Mouse (Mus musculus): ENCODE data around the gene Ptprt. TPM values are rescaled to one million over a fixed set of nuclear protein-coding genes. Genes with fewer than 3 reads are reported as not detected.

Gene Ptprt
- polyA plus RNA-seq, 1 experiment from 2014 or later, result 14.0 TPM

DNA sequence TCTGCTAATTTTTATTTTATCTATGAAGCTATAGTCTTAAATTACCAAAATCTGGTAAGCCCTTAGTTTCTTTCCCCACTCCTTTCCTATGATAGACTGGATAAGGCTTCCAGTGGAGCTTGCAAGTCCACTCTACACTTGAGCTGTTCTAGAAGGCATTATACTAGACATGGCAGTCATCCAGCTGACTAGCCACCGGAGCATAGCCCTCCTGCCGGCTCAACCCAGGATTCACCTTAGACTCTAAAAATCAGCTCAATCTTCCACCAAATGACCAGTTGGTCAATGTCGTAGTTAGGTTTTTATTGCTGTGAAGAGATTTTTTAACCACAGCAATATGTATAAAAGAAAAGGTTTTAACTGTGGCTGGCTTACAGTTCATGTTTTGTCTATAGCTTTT, 608.1 kb downstream of the Ptprt start:
- ATAC-seq (ENCODE audit: low FRiP score), result no peak
- H3K9me3 ChIP-seq (replicated peaks), result no peaks in the 10 kb centered on the region
- no peak overlapping the region for H3K4me2 ChIP-seq
- H3K27ac ChIP-seq (replicated peaks), result no peak overlapping the region
- no peaks in the 10 kb centered on the region for H3K27me3 ChIP-seq (replicated peaks)
- H3K36me3 ChIP-seq, result no peaks in the 10 kb centered on the region
- H3K4me1 ChIP-seq, result no peaks in the 10 kb centered on the region
- H3K9ac ChIP-seq (replicated peaks), result no peak overlapping the region
- WGBS, result 87% methylated on average over 3 of the region's 3 CpGs
- H3K4me3 ChIP-seq (replicated peaks), result no peak overlapping the region

DNA sequence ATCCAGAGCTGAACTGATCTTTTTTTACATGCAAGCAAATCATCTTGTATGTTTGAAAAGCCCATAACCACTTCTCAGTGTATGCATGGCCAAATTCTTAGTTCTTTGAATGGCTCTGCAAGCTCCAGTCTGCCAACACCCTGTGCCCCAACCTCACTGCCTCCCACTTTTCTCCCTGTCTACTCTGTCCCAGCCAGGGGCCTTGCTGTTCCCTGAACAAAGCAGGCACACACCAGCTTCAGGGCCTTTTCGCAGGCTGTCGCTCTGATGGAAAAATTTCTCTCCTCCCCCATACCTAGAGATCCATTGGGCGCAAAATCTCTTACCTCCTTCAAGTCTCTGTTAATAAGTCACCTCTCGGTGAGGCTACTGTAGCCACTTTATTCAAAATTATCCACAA, 610.7 kb downstream of the Ptprt start:
- Histone ChIP-seq H3K4me1 (no peaks in the 10 kb centered on the region), H3K4me3 (replicated peaks) (no peak overlapping the region), H3K27ac (replicated peaks) (no peak overlapping the region), H3K36me3 (no peaks in the 10 kb centered on the region), H3K9me3 (replicated peaks) (no peaks in the 10 kb centered on the region), H3K27me3 (replicated peaks) (no peaks in the 10 kb centered on the region), H3K4me2 (no peak overlapping the region), H3K9ac (replicated peaks) (no peak overlapping the region)
- WGBS, result 86% methylated on average over 4 of the region's 4 CpGs
- no peak for ATAC-seq (ENCODE audit: low FRiP score)

DNA sequence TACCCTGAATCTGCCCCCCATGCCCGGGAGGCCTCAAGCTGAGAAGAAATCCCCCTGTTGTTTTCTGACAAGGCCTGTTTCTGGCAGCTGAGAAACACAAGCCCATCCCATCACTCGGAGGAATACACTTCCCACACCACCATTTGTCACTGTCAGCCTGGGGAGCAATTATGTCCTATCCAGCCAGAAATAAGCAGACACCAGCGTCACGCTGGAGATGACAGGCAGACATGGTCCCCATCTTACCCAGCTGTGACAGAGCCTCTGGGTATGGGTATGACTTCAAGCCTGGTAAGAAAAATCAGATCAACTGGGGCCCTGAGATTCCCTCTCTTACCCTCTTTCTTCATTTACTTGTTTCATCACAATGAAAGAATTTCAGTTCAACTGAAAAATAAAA, 625.3 kb downstream of the Ptprt start:
- Histone ChIP-seq H3K4me2 (no peak overlapping the region), H3K36me3 (no peaks in the 10 kb centered on the region), H3K4me3 (replicated peaks) (no peak overlapping the region), H3K27me3 (replicated peaks) (no peaks in the 10 kb centered on the region), H3K27ac (replicated peaks) (no peak overlapping the region), H3K9me3 (replicated peaks) (no peaks in the 10 kb centered on the region), H3K9ac (replicated peaks) (no peak overlapping the region), H3K4me1 (no peaks in the 10 kb centered on the region)
- ATAC-seq (ENCODE audit: low FRiP score), result no peak
- WGBS, result 48% methylated on average over 4 of the region's 4 CpGs

DNA sequence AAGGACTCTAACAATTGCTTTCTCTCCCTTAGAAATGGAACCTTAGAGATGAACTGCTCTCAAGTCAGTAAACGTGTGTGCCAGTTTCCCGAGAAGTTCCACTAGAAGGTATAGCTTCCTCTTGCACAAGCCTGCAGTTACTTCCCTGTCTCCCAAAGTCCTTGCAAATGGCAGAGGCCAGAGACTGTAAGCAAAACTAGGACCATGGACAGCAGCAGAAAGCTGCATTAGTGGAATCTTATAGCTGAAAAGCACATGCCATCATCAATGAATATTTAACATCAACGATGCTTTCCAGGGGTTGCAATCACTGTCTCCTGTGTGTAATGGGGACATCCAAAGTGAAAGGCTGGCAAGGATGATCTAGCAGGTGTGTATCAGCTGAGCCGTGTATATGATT, 629.3 kb downstream of the Ptprt start:
- no peaks in the 10 kb centered on the region for H3K9me3 ChIP-seq (replicated peaks)
- H3K4me1 ChIP-seq, result peaks cover 5% of the 10 kb centered on the region; the same call in 1 of the 2 replicates
- H3K4me2 ChIP-seq, result no peak overlapping the region
- H3K27me3 ChIP-seq (replicated peaks), result no peaks in the 10 kb centered on the region
- H3K4me3 ChIP-seq (replicated peaks), result no peak overlapping the region
- no peak overlapping the region for H3K9ac ChIP-seq (replicated peaks)
- no peak overlapping the region for H3K27ac ChIP-seq (replicated peaks)
- no peak for ATAC-seq (ENCODE audit: low FRiP score)
- no peaks in the 10 kb centered on the region for H3K36me3 ChIP-seq
- 70% methylated on average over 4 of the region's 4 CpGs for WGBS

DNA sequence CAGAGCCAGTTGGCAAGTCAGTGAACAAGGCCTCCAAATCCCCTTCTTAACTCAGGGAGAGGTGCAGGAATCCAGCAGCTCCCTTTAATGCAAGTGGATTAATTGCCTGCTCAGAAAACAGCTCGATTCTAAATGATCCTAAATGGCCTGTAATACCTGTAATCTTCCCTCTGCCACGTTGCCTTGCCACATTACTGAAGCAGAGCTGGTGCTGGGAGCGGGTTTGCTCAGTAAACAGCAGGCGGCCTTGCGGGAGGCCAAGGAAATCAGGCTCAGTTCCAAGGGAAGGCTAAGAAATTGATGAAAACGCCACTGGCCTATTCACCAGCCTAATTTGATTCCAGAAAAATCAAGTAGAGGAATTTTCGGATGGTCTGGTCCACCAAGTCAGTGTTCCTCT, 659.9 kb downstream of the Ptprt start:
- Histone ChIP-seq H3K4me3 (replicated peaks) (no peak overlapping the region), H3K36me3 (no peaks in the 10 kb centered on the region), H3K27ac (replicated peaks) (peak overlapping the region; percentile 39; the same call in 1 of the 2 replicates), H3K9ac (replicated peaks) (no peak overlapping the region), H3K4me2 (no peak overlapping the region), H3K27me3 (replicated peaks) (no peaks in the 10 kb centered on the region), H3K4me1 (peaks cover 7% of the 10 kb centered on the region; the same call in 1 of the 2 replicates), H3K9me3 (replicated peaks) (no peaks in the 10 kb centered on the region)
- WGBS, result 44% methylated on average over 7 of the region's 7 CpGs
- no peak for ATAC-seq (ENCODE audit: low FRiP score)

GRCm38 (mm10) chr2:161982311-161982710, 678.6 kb downstream of the Ptprt start:
- H3K27me3 ChIP-seq (replicated peaks), result no peaks in the 10 kb centered on the region
- H3K27ac ChIP-seq (replicated peaks), result no peak overlapping the region
- H3K36me3 ChIP-seq, result no peaks in the 10 kb centered on the region
- no peak overlapping the region for H3K4me2 ChIP-seq
- WGBS, result 76% methylated on average over 3 of the region's 3 CpGs
- H3K9me3 ChIP-seq (replicated peaks), result no peaks in the 10 kb centered on the region
- no peaks in the 10 kb centered on the region for H3K4me1 ChIP-seq
- ATAC-seq (ENCODE audit: low FRiP score), result no peak
- no peak overlapping the region for H3K4me3 ChIP-seq (replicated peaks)
- H3K9ac ChIP-seq (replicated peaks), result no peak overlapping the region

DNA sequence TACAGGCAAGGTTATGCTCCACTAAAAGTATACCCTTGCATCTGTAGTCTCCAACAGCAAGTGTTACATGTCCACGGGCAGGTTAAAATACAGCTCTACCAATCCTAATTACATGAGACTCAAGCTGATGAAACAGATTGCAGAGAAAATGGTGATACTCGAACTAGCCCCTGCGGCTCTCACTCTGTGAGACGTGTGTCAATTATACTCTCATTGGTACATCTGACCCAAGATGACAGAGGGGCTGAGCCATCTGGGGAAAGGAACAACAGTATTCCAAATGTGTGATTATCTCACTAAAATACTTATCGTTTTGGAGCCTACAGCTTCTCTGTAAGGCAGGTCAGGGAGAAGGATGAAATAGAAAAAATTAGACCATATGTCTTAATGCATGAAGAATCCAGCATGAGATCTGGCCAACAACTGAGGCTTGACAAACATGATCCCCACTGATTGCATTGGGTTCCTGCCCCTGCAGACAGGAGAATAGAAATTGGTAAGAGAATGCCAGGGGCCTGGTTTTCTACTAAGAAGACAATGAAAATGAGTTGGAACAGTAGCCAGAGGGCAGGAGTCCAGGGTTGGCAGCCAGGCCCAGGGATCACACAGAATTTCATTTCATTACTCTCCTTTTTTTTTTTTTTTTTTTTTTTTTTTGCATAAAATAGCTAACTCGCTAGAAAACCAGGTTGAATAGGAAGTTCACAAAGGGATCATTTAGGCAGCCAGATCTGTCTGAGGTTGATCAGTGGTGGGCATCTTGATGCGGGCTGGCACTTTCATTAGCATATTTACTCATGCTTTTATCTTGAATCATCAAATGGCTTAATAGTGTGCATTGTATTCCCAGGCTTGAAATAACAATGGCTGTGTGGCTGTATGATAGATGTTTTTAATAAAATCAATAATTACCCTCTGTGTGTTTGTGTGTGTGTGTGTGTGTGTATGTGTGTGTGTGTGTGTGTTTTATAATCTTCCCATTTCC, 699.5 kb downstream of the Ptprt start:
- Histone ChIP-seq H3K27ac (replicated peaks) (peak overlapping the region; percentile 54), H3K4me2 (no peak overlapping the region), H3K9ac (replicated peaks) (no peak overlapping the region), H3K9me3 (replicated peaks) (no peaks in the 10 kb centered on the region), H3K4me1 (peaks cover 9% of the 10 kb centered on the region), H3K27me3 (replicated peaks) (no peaks in the 10 kb centered on the region), H3K36me3 (no peaks in the 10 kb centered on the region), H3K4me3 (replicated peaks) (no peak overlapping the region)
- 51% methylated on average over 7 of the region's 7 CpGs for WGBS
- ATAC-seq (ENCODE audit: low FRiP score), result no peak

GRCm38 (mm10) chr2:161945424-161945823, 715.5 kb downstream of the Ptprt start:
- no peak for ATAC-seq (ENCODE audit: low FRiP score)
- Histone ChIP-seq H3K9me3 (replicated peaks) (no peaks in the 10 kb centered on the region), H3K4me2 (no peak overlapping the region), H3K4me3 (replicated peaks) (no peak overlapping the region), H3K27ac (replicated peaks) (no peak overlapping the region), H3K27me3 (replicated peaks) (no peaks in the 10 kb centered on the region), H3K4me1 (no peaks in the 10 kb centered on the region), H3K36me3 (no peaks in the 10 kb centered on the region), H3K9ac (replicated peaks) (no peak overlapping the region)
- WGBS, result 94% methylated on average over 6 of the region's 6 CpGs

DNA sequence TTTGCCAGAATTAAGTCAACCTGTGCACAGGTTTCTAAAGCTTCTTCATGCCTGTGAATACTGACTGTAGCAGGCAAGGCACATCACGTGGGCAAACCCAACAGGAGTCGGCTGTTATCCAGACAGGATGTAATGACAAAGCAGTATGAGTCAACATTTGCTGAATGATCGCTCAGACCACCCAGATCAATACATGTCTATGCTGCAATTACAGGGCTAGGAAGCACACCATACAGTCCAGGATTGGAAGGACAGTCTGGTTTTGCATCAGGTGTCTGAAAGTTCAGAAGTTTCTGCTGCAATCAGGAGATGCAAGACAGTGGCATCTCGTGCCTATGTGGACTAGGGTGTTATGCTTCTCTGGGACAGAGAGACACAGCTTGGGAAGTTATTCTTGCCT, 716.3 kb downstream of the Ptprt start:
- no peak overlapping the region for H3K4me2 ChIP-seq
- no peaks in the 10 kb centered on the region for H3K36me3 ChIP-seq
- H3K4me1 ChIP-seq, result no peaks in the 10 kb centered on the region
- H3K27me3 ChIP-seq (replicated peaks), result no peaks in the 10 kb centered on the region
- no peak for ATAC-seq (ENCODE audit: low FRiP score)
- no peaks in the 10 kb centered on the region for H3K9me3 ChIP-seq (replicated peaks)
- 89% methylated on average over 4 of the region's 4 CpGs for WGBS
- H3K27ac ChIP-seq (replicated peaks), result no peak overlapping the region
- H3K9ac ChIP-seq (replicated peaks), result no peak overlapping the region
- no peak overlapping the region for H3K4me3 ChIP-seq (replicated peaks)

GRCm38 (mm10) chr2:161941991-161942390, 719.0 kb downstream of the Ptprt start:
- H3K4me2 ChIP-seq, result no peak overlapping the region
- H3K4me1 ChIP-seq, result no peaks in the 10 kb centered on the region
- no peaks in the 10 kb centered on the region for H3K36me3 ChIP-seq
- no peaks in the 10 kb centered on the region for H3K27me3 ChIP-seq (replicated peaks)
- no peak overlapping the region for H3K4me3 ChIP-seq (replicated peaks)
- no peak for ATAC-seq (ENCODE audit: low FRiP score)
- no peak overlapping the region for H3K9ac ChIP-seq (replicated peaks)
- H3K27ac ChIP-seq (replicated peaks), result no peak overlapping the region
- 83% methylated on average over 2 of the region's 2 CpGs for WGBS
- H3K9me3 ChIP-seq (replicated peaks), result no peaks in the 10 kb centered on the region

GRCm38 (mm10) chr2:161907214-161907613, 753.7 kb downstream of the Ptprt start:
- 84% methylated on average over 7 of the region's 7 CpGs for WGBS
- ATAC-seq (ENCODE audit: low FRiP score), result no peak

DNA sequence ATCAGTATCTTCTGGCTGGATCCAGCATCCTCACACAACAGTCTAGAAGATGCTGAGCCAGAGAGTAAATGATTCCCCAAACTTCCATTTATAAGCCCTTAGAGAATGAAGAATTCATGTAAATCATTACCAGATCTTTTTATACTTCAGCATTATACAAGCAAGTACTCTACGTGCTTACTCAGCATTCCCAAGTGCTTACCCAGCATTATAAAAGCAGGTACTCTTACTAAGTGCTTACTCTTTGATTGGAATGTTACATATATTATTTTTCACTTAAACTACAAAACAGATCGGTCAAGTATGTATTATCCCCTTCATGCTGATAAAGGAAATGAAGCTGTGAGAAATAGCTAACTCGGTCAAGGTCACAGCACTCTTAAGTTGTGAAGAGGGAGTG, 758.8 kb downstream of the Ptprt start:
- ATAC-seq (ENCODE audit: low FRiP score), result no peak
- no peaks in the 10 kb centered on the region for H3K36me3 ChIP-seq
- no peak overlapping the region for H3K4me3 ChIP-seq (replicated peaks)
- H3K9me3 ChIP-seq (replicated peaks), result no peaks in the 10 kb centered on the region
- H3K27me3 ChIP-seq (replicated peaks), result no peaks in the 10 kb centered on the region
- no peak overlapping the region for H3K27ac ChIP-seq (replicated peaks)
- no peak overlapping the region for H3K9ac ChIP-seq (replicated peaks)
- WGBS, result 90% methylated on average over 3 of the region's 3 CpGs
- no peaks in the 10 kb centered on the region for H3K4me1 ChIP-seq
- H3K4me2 ChIP-seq, result no peak overlapping the region

More at GRCm38 (mm10) chr2:161907214-161907613, 753.7 kb downstream of the Ptprt start:
- no peak overlapping the region for H3K4me2 ChIP-seq
- H3K4me1 ChIP-seq, result no peaks in the 10 kb centered on the region
- no peaks in the 10 kb centered on the region for H3K36me3 ChIP-seq
- H3K4me3 ChIP-seq (replicated peaks), result no peak overlapping the region
- H3K27ac ChIP-seq (replicated peaks), result no peak overlapping the region
- H3K9ac ChIP-seq (replicated peaks), result no peak overlapping the region
- no peaks in the 10 kb centered on the region for H3K27me3 ChIP-seq (replicated peaks)
- H3K9me3 ChIP-seq (replicated peaks), result no peaks in the 10 kb centered on the region
